Mouse (Mus musculus) lung, postnatal 10 days (tissue): ENCODE data around the gene Col9a3.

ENCODE experiments used
- DNase-seq: peaks from one replicate; pipeline ENCODE4 v3.0.0; 2021

Col9a3 gene

DNA sequence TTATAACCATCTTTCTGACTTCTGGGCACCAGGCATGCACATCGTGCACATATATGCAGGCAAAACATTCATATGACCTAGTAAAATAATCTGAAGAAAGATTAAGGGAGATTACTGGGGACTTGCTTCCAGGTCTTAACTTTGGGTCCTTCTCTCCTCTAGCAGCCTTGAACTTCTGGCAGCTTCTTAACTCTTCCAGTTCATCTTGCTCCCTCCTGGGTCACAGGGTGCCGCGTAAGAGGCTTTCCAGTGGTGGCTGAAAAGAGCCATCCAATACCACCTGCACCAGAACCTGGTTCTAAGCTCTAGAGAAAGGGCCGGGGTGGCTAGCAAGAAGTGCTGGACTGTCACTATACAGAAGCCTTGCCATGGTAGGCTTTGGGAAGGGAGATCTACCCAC is at the start of gene Col9a3:
Gene Col9a3, plus strand, starts transcription at position 301 of the 400 bp plus-strand sequence.
- no peak for DNase-seq

DNA sequence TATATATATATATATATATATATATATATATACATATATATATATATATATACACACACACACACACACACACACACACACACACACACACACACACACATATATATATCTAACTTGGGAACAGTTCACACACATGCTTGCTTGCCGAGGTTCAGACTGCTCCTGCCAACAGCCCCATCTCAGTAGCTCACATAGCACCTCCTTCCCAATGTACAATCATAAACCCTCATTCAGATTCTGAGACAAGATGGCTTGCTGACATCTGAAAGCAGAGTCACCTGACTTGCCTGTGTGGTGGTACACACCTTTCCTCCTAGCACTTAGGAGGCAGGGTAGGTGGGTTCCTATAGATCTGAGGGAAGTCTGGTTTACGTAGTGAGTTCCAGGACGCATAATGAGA is 45.2 kb upstream of the Col9a3 start:
- DNase-seq = no peak

DNA sequence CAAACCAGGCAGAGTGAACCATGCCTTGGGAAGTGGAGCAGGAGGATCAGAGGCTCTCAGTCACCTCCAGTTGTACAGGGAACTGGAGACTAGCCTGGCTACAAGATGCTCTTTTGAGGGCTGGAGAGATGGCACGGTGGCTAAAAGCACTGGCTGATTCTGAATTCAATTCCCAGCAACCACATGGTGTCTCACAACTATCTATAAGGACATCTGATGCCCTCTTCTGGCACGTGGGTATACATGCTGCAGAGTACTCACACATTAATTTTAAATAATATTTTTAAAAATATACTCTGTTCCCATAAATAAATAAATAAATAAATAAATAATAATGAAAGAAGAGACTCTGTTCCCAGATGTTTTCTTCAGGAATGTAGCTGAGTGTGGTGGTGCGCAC is 42.4 kb upstream of the Col9a3 start:
- DNase-seq = no peak

DNA sequence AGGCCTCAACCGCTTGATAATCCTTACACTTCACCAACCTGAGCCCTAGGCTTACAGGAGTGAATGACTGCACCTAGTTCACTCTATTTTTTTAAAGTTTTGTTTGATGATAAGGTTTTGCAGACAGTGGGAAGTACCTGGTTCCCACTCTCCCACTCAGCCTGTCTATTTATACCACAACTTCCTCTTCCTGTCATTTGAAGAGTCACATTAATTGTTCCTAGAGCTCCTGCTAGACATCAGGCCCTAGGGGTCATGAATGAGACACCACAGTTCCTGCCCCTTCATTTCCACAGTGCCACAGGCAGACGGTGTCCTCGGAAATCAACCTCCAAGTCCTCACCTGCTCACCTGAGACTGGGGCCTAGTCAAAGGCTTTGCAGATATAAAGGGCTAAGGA is 41.1 kb upstream of the Col9a3 start:
- no peak for DNase-seq

DNA sequence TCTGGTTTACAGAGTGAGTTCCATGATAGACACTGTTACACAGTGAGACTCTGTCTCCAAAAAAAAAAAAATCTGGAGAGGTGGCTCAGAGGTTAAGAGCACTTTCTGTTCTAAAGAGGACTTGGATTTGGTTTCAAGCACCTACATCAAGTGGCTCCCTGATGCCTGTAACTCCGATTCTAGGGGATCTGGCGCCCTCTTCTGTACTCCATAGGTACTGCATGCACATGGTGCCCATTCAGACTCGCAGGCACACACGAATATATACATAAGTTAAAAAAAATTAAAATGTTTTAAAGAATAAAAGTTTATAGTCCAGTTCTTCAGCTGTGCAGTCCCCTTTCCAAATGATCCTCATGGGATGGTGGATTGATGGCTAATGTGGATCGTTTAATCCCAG is 37.3 kb upstream of the Col9a3 start:
- DNase-seq = no peak

DNA sequence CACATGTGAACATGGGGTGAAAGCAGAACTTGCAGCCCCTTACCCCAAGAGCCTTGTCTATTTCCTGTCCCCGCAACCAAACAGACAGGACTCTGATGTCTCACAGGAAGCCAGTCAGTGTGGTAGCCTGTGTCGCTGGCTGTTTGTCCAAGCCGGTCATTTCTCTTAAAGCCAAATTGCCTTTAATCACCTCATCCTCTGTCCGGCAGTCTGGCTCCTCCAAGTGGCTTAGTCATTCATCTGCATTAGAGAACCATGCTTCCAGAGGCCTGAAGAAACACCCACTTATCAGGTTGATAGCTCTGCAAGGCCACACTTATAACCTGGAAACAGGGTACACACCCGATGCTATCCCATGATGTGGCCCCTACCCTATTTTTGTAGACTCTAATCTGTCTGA is 35.4 kb upstream of the Col9a3 start:
- no peak for DNase-seq

DNA sequence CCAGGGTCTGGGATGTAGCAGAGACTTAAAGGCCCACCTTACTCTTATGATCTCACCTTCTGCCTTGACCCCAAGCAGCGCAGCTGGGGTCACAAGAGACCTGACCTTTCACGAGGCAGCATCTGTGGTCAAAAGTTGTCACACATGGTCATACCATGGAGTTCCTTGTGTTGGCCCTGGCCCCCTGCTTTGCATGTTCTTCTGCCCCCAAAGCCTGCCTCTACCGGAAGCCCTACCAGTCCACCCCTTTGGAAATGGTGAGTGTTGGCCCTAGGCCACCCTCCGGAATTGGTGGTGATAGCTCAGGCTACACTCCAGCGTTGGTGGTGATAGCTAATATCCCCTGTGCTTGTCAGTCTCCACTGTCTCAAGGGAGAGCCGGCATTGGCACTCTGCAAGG is 34.3 kb upstream of the Col9a3 start:
- DNase-seq = no peak

DNA sequence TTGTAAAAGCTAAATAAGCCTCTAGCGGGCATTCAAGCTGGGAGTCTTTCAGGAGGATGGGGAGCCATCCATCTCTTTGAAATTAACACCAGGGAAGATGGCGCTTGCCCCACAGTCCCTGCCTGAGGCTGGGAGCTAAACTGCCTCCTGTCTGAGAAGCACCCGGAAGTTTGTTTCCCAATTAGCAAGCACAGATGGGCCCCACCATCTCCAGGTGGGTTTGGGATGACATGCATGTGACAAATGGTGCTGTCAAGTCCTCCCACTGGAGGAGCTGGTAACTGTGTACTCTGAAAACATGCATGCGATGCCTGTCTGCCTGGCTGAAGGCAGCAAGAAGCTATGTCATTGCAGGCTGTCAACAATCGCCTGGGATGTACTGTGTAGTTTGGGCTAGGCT is 33.7 kb upstream of the Col9a3 start:
- DNase-seq = no peak

DNA sequence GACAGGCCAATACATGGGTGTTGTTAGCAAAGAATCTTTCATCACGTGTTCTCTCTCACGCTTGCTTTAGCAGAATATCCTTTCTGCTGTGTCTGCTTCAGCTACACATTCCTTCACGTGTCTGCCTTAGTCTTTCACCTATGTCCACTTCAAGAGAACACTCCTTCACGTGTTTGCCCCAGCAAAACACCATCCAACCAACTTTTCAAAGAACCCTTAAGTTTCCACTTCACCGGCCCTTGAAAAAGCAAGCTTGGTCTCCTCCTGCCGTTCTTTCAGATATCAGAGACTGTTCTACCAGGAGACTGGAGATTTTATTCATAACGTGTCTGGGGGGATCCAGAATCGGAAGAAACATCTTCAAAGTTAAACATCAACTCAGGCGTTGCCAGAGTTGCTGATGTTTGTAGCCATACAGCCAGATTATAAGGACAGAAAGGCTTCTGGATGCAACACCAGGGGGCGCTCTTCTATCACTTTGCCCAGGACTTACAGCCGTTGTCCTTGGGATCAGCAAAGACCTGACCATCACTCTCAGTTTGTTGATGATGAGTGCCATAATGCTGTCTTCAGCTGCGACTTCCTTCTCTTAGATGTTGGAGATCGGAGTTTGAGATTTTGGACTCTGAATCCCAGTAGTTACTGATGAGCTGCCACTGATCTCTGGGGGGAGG is 31.2 kb upstream of the Col9a3 start:
- DNase-seq = peak; percentile 71

DNA sequence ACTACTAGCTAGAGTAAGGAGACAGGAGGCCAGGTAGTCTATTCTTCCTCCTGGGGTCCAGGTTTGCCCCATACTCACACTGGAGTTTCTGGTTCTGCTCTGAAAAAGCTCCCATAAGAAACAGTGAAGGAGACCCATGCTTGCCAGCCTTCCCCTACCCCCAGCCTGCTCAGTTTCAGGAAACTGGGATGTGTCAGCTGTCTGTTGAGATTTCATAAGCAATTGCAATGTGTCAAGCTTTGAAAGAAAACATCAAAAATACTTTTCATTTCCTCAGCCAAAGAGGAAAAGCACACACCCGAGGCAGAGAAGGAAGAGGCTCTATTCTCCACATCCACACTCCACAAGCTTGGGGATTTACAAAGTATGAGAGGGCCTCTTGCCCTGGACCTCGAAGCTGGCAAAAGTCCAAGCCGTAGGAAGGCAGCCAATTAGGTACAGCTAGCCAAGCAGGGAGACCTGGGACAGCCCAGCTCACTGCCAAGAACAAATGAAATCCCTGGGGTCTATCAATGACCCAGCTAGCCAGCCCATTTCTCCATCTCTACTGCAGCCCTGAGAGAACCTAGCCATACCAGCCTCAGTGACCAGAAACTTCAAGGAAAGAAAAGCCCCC is 28.5 kb upstream of the Col9a3 start:
- DNase-seq = peak; percentile 63

DNA sequence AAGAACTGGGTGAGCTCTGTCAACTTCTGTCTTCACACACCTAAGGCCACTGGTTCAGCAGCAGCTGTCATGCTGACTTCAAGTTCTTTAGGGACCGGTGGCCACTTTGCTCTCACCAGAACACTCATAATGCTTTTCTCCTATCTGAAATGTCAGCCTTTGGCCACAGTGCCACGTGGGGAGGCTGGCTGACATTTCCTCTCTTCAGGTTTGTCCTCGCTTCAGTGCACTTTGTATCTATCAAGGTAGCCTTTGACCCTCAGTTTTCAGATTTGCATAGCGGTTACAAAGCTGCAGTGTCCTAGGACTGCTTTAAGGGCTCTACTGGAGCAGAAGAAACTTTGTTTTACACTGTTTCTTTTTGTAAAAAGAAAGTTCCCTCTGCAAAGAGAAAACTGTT is 21.1 kb upstream of the Col9a3 start:
- DNase-seq = no peak

DNA sequence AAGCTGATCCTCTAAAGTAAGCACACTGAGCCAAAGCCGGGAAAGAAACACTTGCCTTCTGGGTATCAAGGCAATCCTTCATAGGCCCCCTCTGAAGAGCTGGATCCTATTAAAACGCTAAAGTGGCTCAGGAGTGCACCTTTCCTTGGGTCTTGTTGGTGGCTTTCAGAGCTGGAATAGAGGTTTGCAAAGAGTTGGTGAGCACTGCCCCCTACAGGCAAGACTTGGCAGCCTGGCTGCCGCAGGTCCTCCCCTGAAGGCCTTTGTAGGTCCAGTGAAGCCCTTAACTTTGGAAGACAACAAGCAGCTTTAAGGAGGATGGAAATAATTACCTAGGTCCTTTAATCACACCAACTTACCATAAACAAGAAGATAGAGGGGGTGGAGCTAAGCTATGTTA is 18.9 kb upstream of the Col9a3 start:
- DNase-seq = peak; percentile 80

DNA sequence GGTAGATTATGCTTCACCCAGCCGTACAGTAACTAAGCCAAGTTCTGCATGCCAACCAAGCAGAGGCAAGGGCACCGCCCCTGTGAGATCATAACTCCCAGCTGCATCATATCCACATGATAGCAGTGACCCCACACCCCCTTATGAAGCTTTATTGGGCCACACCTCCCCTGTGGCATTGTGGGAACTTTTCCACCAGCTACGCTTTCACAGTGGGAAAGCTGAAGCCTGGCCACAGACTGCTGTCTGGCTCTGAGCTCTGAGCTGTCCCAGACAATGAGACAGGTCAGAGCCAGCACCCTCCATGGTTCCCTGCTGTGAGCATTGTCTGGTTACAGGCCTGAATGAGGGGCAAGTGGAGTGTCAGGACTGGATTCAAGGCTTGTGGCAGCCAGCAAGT is 16.6 kb upstream of the Col9a3 start, which contains the start of gene Mrgbp:
Gene Mrgbp, plus strand, starts transcription at position 303 of the 400 bp plus-strand sequence.
- peak; percentile 72 for DNase-seq

DNA sequence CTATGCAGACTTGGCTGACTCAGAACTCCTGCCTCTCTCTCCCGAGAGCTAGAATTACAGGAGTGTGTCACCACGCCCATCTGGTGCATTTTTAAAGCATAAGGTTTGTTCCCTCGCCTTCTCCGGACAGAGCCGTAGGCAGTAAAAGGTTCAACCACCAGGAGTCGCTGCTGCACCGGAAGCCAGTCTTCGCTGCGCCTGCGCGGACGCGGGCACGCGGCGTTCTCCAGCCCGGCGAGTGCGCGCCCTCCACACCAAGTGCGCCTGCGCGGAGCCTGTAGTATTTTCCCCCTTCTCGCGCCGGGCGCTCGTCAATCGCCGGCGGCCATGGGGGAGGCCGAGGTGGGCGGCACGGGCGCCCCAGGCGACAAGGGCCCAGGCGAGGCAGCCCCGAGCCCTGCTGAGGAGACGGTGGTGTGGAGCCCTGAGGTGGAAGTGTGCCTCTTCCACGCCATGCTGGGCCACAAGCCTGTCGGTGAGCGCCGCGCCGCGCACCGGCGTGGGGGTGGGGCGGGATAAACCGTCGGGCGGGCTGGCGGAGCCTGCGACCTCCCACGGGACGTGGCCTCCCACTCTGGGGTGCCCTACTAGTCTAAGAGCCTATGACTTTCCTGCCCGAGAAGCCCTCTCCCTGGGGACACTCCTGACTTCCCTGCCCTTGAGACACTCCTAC is 15.0 kb upstream of the Col9a3 start:
- DNase-seq = peak; percentile 97

DNA sequence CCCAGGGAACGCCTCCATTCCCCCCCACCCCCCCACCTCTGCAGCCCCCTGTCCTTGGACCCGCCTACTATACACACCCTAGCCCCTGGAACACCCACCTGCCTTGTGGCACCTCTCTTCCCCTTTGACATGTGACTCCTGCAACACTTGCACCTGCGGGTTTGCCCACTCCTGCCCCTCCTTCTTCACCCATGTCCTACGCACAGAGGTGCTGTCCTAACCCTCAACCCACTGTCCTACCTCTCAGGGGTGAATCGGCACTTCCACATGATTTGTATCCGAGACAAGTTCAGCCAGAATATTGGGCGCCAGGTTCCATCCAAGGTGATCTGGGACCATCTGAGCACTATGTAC is 14.5 kb upstream of the Col9a3 start:
- DNase-seq = no peak

DNA sequence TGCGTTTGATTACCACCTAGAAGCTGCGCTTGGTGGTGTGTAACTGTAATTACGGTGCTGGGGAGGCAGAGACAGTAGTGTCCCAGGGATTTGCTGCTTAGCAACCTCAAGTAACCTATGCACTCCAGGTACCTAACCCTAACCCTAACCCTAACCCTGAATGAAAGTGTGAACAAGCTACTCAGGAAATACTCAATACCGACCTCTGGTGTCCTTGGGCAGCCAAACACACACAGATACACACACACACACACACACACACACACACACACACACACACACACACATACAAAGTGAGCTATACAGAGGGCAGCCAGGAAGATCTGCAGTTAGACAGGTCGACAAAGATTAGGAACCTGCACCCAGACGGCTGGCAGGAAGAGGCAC is 8.9 kb upstream of the Col9a3 start:
- DNase-seq = no peak

DNA sequence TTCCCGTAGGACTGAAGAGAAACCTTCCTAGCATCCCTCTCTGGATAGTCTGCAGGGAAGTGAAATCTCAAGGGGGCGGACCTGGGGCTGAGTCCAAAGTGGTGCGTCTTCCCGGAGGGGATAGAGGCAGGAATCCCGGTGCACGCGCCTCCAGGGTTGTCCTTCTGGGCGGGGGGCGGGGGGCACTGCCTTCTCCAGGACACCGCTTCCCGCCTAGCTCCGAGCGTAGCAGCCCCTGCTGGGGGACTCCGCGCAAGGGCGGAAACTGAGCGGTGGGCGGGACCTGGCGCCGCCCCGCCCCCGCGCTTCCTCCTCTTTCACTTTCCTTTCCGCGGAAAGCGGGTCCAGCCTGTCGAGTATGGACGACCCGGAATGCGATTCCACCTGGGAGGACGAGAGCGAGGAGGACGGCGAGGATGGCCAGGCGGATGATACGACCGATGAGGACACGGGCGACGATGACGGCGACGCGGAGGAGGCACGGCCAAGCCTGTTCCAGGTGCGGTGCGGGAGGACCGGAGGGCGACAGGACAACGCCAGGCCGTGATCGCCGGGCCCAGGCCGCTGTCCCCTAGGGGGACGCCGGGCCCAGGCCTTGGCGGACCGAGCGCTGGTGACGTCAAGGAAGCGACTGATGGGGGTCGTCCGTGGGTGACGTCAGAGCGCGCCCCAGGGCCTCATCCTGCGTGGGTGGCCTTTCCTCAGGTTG is 8.3 kb upstream of the Col9a3 start, which contains the start of gene Ogfr:
Gene Ogfr, plus strand, starts transcription at position 123 of the 709 bp plus-strand sequence.
- peak; percentile 88 for DNase-seq

DNA sequence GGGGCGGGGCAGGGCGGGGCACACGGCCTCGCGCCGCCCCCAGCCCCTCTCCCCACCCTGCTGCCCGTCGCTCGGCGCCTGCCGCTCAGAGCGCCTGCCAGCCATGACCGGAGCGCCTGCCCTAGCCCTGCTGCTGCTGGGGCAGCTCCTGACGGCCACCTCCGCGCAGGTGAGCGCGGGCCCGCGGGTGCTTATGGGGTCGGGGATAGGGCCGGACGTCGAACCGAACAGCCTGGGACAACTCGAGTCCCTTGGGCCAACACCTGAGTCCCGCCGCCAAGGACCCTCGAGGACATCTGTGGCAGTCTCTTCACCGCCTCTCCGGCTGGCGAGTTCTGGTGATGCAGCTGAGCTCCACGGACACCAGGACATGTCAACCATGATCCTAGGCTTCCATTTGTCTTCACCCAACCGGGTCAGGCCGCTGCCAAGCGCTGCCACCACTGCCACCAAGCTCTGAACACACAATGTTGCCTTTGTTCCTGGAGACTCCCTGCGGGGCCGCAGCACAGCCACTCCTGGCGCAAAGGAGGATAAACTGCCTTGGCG is 641 bp downstream of the Col9a3 start:
- DNase-seq = no peak

DNA sequence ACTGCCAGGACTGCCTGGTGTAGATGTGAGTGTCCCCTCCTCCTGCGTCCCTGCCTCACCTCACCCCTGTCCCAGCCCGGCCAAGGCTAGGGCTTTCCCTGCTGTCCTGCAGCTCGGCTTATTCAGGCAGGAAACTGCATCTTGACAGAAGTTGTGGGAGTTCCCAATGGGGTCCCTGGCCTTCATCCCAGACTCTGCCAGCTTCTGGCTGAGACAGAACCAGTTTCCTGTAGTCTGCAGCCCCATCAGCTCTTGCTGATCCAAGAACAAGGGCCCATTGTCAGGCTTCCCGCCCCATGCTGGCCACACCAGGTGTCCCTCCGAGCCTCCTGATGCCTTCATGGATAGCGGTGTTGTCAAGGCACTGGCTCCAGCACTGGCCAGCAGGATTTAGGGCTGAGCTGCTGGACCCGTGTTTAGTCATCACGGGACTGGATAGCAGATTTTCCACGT is 3.0 kb downstream of the Col9a3 start:
- peak; percentile 37 for DNase-seq

DNA sequence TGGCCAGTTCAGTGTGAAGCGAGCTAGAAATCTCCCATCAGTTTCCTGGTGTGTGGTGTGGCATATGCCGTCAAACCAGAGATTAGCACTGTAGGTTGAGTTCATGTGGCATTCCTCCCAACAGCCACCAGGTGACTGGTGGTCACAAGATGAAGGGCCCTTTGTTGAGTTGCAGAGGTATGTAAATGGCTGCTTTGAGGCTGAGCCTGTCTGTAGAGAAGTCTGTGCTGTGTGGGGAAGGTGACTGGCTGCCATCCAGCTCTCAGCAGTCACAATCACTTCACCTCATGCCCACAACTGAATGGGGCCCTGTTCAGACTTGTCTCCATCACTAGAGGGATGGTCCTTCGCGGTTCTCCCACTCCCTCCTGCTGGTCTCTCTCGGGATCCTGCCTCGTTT is 7.2 kb downstream of the Col9a3 start:
- no peak for DNase-seq

DNA sequence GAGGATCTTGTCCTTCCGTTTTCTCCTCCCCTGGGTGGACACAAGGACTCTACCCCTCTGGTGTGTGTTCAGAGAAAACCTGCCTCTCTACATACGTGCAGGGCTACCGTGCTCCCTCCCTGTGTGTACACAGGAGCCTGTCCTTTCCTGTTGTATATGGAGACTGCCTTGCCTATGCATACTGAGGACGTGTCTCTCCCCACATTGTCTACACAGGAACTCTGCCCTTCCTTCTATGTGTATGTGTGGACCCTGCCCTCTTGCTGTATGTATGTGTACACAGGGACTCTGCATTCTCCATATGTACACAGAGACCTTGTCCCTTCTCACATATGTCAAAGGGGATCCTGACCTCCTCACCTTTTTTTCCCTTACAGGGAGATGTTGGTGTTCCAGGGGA is 12.7 kb downstream of the Col9a3 start:
- DNase-seq = no peak

DNA sequence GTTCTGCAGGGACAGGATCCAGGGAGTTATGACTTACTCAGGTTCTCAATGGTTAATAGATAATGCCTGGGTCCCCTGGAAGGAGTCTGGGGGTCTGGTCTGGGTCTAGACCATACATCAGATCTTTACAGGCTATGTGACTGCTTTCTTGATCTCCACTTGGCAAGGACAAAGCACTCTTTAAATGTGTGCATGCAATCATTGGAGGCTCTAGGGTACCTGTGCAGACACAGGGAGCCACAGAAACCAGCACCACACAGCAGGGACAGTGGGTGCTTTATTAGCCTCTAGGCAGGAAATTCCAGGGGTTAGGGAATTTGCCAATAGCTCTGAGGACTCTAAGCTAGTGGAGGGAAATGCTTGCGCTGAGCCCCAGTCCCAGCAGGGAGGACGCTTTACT is 14.3 kb downstream of the Col9a3 start:
- DNase-seq = no peak
